Mouse (Mus musculus) T-helper 17 cell (primary cell): ENCODE measurements around the gene Selenow.

Experiments used
- in situ Hi-C, 2 experiments: fragments of 300-600 bp; cut with MboI, MseI; formaldehyde crosslinking; loops; 1 replicate in 1 of 2; 2 replicates in 1 of 2; pipeline ENCODE4 v1.15.1; 2025; ENCODE audit warnings: high pct_unique_total_duplicates in 2 of 2

Gene Selenow

GRCm38 (mm10) chr7:15905861-15906260 lies 16.3 kb downstream of the Selenow start:
- in situ Hi-C loops: no loop called here

- in situ Hi-C loops: no loop called here
Observed at GRCm38 (mm10) chr7:15901366-15902048, 20.7 kb downstream of the Selenow start.

- in situ Hi-C loops: no loop called here
Observed at GRCm38 (mm10) chr7:15894251-15894650, 28.0 kb downstream of the Selenow start.

GRCm38 (mm10) chr7:15884127-15884526 lies 38.1 kb downstream of the Selenow start:
- in situ Hi-C loops: no loop called here

- in situ Hi-C loops: no loop called here
Observed at GRCm38 (mm10) chr7:15882317-15882716, 39.9 kb downstream of the Selenow start, which contains the start of gene Crxos. TSS of gene Crxos (plus strand) at chr7:15882617.

- in situ Hi-C loops: no loop called here
Observed at GRCm38 (mm10) chr7:15881831-15882230, 40.4 kb downstream of the Selenow start.

GRCm38 (mm10) chr7:15881388-15881787 lies 40.8 kb downstream of the Selenow start:
- in situ Hi-C loops: no loop called here

- in situ Hi-C loops: no loop called here
Observed at GRCm38 (mm10) chr7:15879756-15880155, 42.4 kb downstream of the Selenow start, which contains the start of gene Crx. TSS of gene Crx (minus strand) at chr7:15879968.
